Mouse (Mus musculus): ENCODE measurements around the gene Tap2.

- TF ChIP-seq EP300 (IDR thresholded peaks at IDR 0.05; ENCODE audit: insufficient read depth, low read depth, low read length), result no peak
- TF ChIP-seq CTCF (IDR thresholded peaks at IDR 0.05; ENCODE audit: low read depth, low read length), result no peak
Observed at GRCm38 (mm10) chr17:34247047-34247446, 43.7 kb downstream of the Tap2 start.

Measured in ES-Bruce4 (cell line).